Mouse (Mus musculus) CH12.LX (cell line): ENCODE results near the gene Clrn2. TPM values are rescaled to one million over a fixed set of nuclear protein-coding genes. Genes with fewer than 3 reads are reported as not detected.

ENCODE experiments used
- DNase-seq: peaks from one replicate; pipeline ENCODE4 v3.0.0-alpha.2; 2013; ENCODE audit errors: extremely low read depth
- H3K27ac ChIP-seq: 2 replicates; pipeline ENCODE4 v1.5.1; 2012; ENCODE audit warnings: low read depth, mild to moderate bottlenecking, control low read depth, moderate library complexity; ENCODE audit not compliant: insufficient read depth
- H3K27me3 ChIP-seq: replicated peaks from 2 replicates; pipeline ENCODE3; 2012; ENCODE audit warnings: inconsistent platforms
- H3K36me3 ChIP-seq, 2 experiments: replicated peaks in 1 of 2; 2 replicates each; pipeline versions ENCODE3 to v1.6.1; 2012; ENCODE audit warnings: inconsistent platforms in 1 of 2, low read length in 1 of 2, mild to moderate bottlenecking in 1 of 2, mixed read lengths in 1 of 2, moderate library complexity in 1 of 2; ENCODE audit not compliant: control insufficient read depth in 1 of 2, insufficient read depth in 1 of 2
- H3K4me1 ChIP-seq, 2 experiments: 2 replicates each; pipeline ENCODE4 v1.6.1; 2012; ENCODE audit warnings: inconsistent platforms in 1 of 2, moderate library complexity in 1 of 2; ENCODE audit not compliant: insufficient read depth in 2 of 2, control insufficient read depth in 1 of 2
- H3K4me2 ChIP-seq: 2 replicates; pipeline ENCODE4 v1.6.1; 2012; ENCODE audit warnings: low read depth, mild to moderate bottlenecking, control low read depth; ENCODE audit not compliant: poor library complexity, insufficient read depth, severe bottlenecking
- H3K4me3 ChIP-seq, 3 experiments: fragments of 150-350 bp in 1 of 3; sonication (generic) in 1 of 3; replicated peaks in 1 of 3; 2 replicates each; pipeline versions ENCODE3 to v1.5.1; 2011 to 2012; ENCODE audit warnings: low read depth in 2 of 3, low read length in 2 of 3, mild to moderate bottlenecking in 2 of 3, moderate library complexity in 2 of 3, control low read depth in 1 of 3, improper control_type of control experiment in 1 of 3, inconsistent platforms in 1 of 3, mixed read lengths in 1 of 3; ENCODE audit not compliant: poor library complexity in 1 of 3
- H3K79me2 ChIP-seq: replicated peaks from 2 replicates; pipeline ENCODE4 v1.6.1; 2012; ENCODE audit warnings: mild to moderate bottlenecking, moderate library complexity; ENCODE audit not compliant: control insufficient read depth, poor library complexity, insufficient read depth, severe bottlenecking; ENCODE audit errors: extremely low read depth
- H3K9ac ChIP-seq: 2 replicates; pipeline ENCODE4 v1.6.1; 2012; ENCODE audit warnings: low read depth, mild to moderate bottlenecking, control low read depth, moderate library complexity; ENCODE audit not compliant: insufficient read depth
- H3K9me3 ChIP-seq: replicated peaks from 2 replicates; pipeline ENCODE3; 2012; ENCODE audit warnings: low read length, inconsistent platforms, mixed read lengths
- BHLHE40 ChIP-seq: IDR thresholded peaks from 2 replicates; pipeline ENCODE4 v1.6.1; 2011; ENCODE audit warnings: mild to moderate bottlenecking, low read depth, low read length, improper control_type of control experiment
- CHD1 ChIP-seq: IDR thresholded peaks from 2 replicates; pipeline ENCODE4 v1.6.1; 2012; ENCODE audit warnings: low read depth, low read length, improper control_type of control experiment, inconsistent platforms
- CHD2 ChIP-seq: IDR thresholded peaks from 2 replicates; pipeline ENCODE4 v1.6.1; 2011; ENCODE audit warnings: low read length, improper control_type of control experiment
- EP300 ChIP-seq: IDR thresholded peaks from 2 replicates; pipeline ENCODE4 v1.6.1; 2011; ENCODE audit warnings: low read length, improper control_type of control experiment
- IRF4 ChIP-seq: IDR thresholded peaks from 2 replicates; pipeline ENCODE4 v1.6.1; 2014; ENCODE audit warnings: low read depth, mild to moderate bottlenecking, inconsistent platforms, low read length, improper control_type of control experiment
- JUN ChIP-seq: IDR thresholded peaks from 2 replicates; pipeline ENCODE4 v1.6.1; 2011; ENCODE audit warnings: low read depth, mild to moderate bottlenecking, low read length, improper control_type of control experiment, moderate library complexity; ENCODE audit not compliant: insufficient read depth
- KAT2A ChIP-seq: IDR thresholded peaks from 2 replicates; pipeline ENCODE4 v1.6.1; 2012; ENCODE audit warnings: low read length, improper control_type of control experiment, inconsistent platforms; ENCODE audit not compliant: insufficient replicate concordance
- MAX ChIP-seq: IDR thresholded peaks from 2 replicates; pipeline ENCODE4 v1.6.1; 2011; ENCODE audit warnings: low read length, improper control_type of control experiment
- MEF2A ChIP-seq: IDR thresholded peaks from 2 replicates; pipeline ENCODE4 v1.6.1; 2014; ENCODE audit warnings: low read depth, mild to moderate bottlenecking, inconsistent platforms, low read length, improper control_type of control experiment, borderline replicate concordance
- MYC ChIP-seq: IDR thresholded peaks from 2 replicates; pipeline ENCODE4 v1.6.1; 2011; ENCODE audit warnings: low read depth, mild to moderate bottlenecking, improper control_type of control experiment, low read length
- NRF1 ChIP-seq: IDR thresholded peaks from 2 replicates; pipeline ENCODE4 v1.6.1; 2014; ENCODE audit warnings: low read depth, mild to moderate bottlenecking, inconsistent platforms, low read length, improper control_type of control experiment, moderate library complexity
- RAD21 ChIP-seq: IDR thresholded peaks from 2 replicates; pipeline ENCODE4 v1.6.1; 2011; ENCODE audit warnings: low read depth, mild to moderate bottlenecking, low read length, improper control_type of control experiment, moderate library complexity
- TCF12 ChIP-seq: IDR thresholded peaks from 2 replicates; pipeline ENCODE4 v1.6.1; 2014; ENCODE audit warnings: low read depth, mild to moderate bottlenecking, inconsistent platforms, low read length, improper control_type of control experiment
- USF2 ChIP-seq: conservative IDR thresholded peaks from 2 replicates; pipeline ENCODE4 v1.6.1; 2011; ENCODE audit warnings: low read depth, low read length, improper control_type of control experiment
- ZKSCAN1 ChIP-seq: IDR thresholded peaks from 2 replicates; pipeline ENCODE4 v1.6.1; 2012; ENCODE audit warnings: low read depth, inconsistent platforms, low read length, improper control_type of control experiment, borderline replicate concordance
- ZNF384 ChIP-seq: IDR thresholded peaks from 2 replicates; pipeline ENCODE4 v1.6.1; 2012; ENCODE audit warnings: low read depth, low read length, improper control_type of control experiment, inconsistent platforms
- dilution Hi-C: fragments of 300-500 bp; cut with MboI; formaldehyde crosslinking; loops from 2 replicates; pipeline ENCODE4 v1.14.3; 2020; ENCODE audit warnings: low sequenced_read_pairs; ENCODE audit not compliant: extremely low pct_unique_long_range_greater_than_20kb, extremely low pct_ligation_motif_present
- in situ Hi-C: fragments of 300-500 bp; cut with MboI; formaldehyde crosslinking; loops from 3 replicates; pipeline ENCODE4 v1.14.3; 2019; ENCODE audit warnings: low sequenced_read_pairs, low pct_ligation_motif_present, low pct_unique_long_range_greater_than_20kb, mixed read lengths
- polyA plus RNA-seq: library from polyadenylated mRNA; unstranded; fragments of >175 nt; gene quantifications from 2 replicates; pipeline ENCODE4 v1.2.1, GENCODE M21; 2012; ENCODE audit warnings: low read depth; ENCODE audit not compliant: insufficient read length
- total RNA-seq, 2 experiments: library from RNA; depleted of rRNA; stranded (reverse); fragments of 300-350 nt in 1 of 2; fragments of >200 nt in 1 of 2; gene quantifications; 2 replicates each; pipeline ENCODE4 v1.2.3; 2012 to 2014

The Clrn2 gene
- total and polyA plus RNA-seq, 3 experiments = not detected

- TF ChIP-seq KAT2A = no peak
- no peak for TF ChIP-seq RAD21
- Histone ChIP-seq H3K9me3 (no peaks in the 10 kb centered on the region), H3K4me2 (no peak overlapping the region), H3K9ac (no peak overlapping the region), H3K36me3 (peaks cover 25 to 84% of the 10 kb centered on the region in 2 experiments), H3K79me2 (no peaks in the 10 kb centered on the region), H3K4me3 (no peak overlapping the region), H3K4me1 (no peaks in the 10 kb centered on the region), H3K27ac (no peak overlapping the region), H3K27me3 (no peaks in the 10 kb centered on the region)
- no peak for DNase-seq
- dilution Hi-C loops = no loop called here
- in situ Hi-C loops = loop anchor here (25.0 kb wide), 1 partner anchor 1151 kb away; no protein-coding TSS in a partner anchor
Measured at GRCm38 (mm10) chr5:45438301-45438700, 15.2 kb upstream of the Clrn2 start.

GRCm38 (mm10) chr5:45441124-45441523 lies 12.4 kb upstream of the Clrn2 start:
- H3K9me3 ChIP-seq = no peaks in the 10 kb centered on the region
- in situ Hi-C loops (loop anchor here (25.0 kb wide), 1 partner anchor 1154 kb away; no protein-coding TSS in a partner anchor), dilution Hi-C loops (no loop called here)
- DNase-seq = no peak
- no peaks in the 10 kb centered on the region for H3K79me2 ChIP-seq
- no peak overlapping the region for H3K27ac ChIP-seq
- no peak overlapping the region for H3K4me3 ChIP-seq
- TF ChIP-seq CHD1 = no peak
- TF ChIP-seq MYC = no peak
- TF ChIP-seq CHD2 = no peak
- TF ChIP-seq ZKSCAN1 = no peak
- TF ChIP-seq JUN = no peak
- no peak for TF ChIP-seq EP300
- no peak for TF ChIP-seq USF2
- TF ChIP-seq IRF4 = no peak
- no peak for TF ChIP-seq RAD21
- no peak for TF ChIP-seq TCF12
- TF ChIP-seq BHLHE40 = no peak
- no peak for TF ChIP-seq NRF1
- no peak for TF ChIP-seq ZNF384
- no peak for TF ChIP-seq MEF2A
- no peak for TF ChIP-seq MAX
- TF ChIP-seq, all 38 proteins: peak for 0
- H3K4me1 ChIP-seq = peaks cover 0 to 26% of the 10 kb centered on the region in 2 experiments; a peak in 3 of 4 replicates
- H3K36me3 ChIP-seq = peaks cover 18 to 71% of the 10 kb centered on the region in 2 experiments
- no peak overlapping the region for H3K4me2 ChIP-seq
- no peak overlapping the region for H3K9ac ChIP-seq
- H3K27me3 ChIP-seq = no peaks in the 10 kb centered on the region
